Mouse (Mus musculus) thymus, adult 18-20 months (tissue): Measurements from ENCODE around the gene B4galnt2.
"Not testable (repeated sequence)": the region's sequence is repeated elsewhere in the genome, so short reads cannot be mapped to it uniquely, and the experiment has no call there.

Source experiments
- DNase-seq, 2 experiments: peaks; one replicate each; pipeline ENCODE4 v3.0.0; 2022; ENCODE audit warnings: mixed read lengths in 2 of 2

B4galnt2 gene

DNA sequence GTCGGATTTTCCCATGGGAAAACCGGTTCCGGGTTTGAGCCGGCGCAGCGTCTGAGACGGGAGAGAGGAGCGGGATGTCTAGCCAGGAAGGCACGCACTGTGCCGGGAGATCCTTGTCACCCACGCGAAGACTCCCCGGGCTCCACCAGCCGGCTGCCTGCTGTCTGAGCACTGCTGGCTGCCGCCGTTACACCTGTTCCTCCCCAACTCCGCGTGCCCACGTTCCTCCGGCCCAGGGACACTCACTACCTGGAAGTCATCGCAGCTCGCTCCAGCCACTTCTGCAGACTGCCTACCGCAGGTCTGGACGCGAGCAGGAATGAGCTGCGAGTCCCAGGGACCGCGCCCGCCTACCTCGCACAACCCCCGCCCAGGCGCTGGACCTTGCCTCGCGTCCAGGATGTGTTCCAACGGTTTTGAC is at the start of gene B4galnt2:
Gene B4galnt2 (minus strand): TSS at position 321 of the 421 bp plus-strand sequence.
- no peak for DNase-seq

DNA sequence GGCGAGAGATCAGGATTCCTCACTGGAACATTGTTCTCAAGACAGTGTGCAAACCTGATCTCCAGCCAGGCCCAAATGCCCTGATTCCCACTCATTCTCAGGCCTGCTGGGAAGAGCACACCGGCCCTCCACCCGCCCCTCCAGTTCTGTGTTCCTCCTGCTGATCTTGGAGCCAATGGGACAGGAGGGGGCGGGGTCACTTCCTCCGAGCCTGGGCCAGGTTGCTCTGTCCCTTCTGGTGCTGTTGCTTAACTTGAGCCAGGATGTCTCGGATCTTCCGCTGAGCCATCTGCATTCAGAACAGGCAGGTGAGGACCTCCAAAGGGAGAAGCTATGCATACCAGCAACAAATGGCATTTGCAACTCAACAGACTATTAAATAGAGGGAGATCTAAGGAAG is 48.6 kb upstream of the B4galnt2 start:
- no peak for DNase-seq

DNA sequence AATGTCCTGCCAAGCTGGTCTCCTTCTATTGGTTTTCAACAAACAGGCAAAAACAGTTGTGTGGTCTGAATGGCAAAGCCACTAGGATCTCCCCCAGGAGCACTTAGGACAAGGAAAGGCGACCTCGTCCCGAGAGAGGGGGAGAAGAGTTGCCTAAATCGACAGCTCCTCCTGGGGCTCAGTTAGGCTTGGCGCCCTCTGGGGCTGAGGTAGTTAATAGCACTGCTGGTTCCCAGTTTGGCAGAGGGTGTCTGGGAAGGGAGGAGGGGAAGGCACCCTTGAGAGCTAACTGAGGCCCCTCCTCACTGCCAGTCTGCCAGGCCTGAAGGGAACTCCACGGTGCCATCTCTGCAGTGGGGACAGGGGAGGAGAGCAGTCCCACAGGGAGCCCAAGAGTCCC is 44.5 kb upstream of the B4galnt2 start:
- no peak for DNase-seq

DNA sequence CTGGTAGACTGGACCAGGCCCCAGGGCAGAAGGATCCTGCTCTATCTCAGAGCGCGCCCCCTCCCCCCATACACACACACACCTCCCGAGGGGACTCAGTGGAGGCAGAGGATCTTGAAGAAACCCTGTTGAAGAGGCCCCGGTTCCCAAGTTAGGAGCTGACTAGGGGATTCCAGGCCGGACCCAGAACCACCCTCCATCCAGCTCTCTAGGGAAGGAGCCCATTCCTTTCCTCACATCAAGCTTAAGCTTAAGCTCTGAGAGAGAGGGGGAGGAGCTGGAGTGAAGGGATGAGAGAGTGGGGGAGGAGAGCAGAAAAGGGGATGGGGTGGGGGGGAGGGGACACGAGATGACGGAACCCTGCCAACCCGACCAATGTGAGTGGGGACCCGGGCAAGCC is 43.6 kb upstream of the B4galnt2 start:
- DNase-seq = no peak

- DNase-seq = no peak
These were observed 42.7 kb upstream of the B4galnt2 start for GRCm38 (mm10) chr11:95957407-95957806.

DNA sequence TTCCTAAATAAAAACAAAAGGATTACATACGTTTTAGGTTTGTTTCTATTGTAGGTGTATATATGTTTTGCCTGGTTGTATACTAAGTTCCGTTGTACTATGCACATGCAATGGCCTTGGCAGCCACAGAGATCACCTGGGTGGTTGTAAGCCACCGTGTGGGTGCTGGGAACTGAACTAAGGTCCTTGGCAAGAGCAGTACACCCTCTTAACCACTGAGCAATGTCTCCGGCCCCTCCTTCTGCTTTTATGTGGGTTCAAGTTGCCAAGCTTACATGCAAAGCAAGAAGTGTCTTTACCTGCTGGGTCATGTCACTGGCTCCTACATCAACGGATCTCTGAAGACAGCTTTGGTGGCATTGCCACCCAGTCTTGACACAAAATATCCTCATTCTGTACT is 38.6 kb upstream of the B4galnt2 start:
- DNase-seq = no peak

GRCm38 (mm10) chr11:95945838-95946472 is 31.3 kb upstream of the B4galnt2 start:
- DNase-seq = no peak

- DNase-seq = no peak
These were observed 25.3 kb upstream of the B4galnt2 start for GRCm38 (mm10) chr11:95939828-95940507.

- no peak for DNase-seq
These were observed 21.7 kb upstream of the B4galnt2 start for GRCm38 (mm10) chr11:95936409-95936808.

GRCm38 (mm10) chr11:95932168-95932567 is 17.5 kb upstream of the B4galnt2 start:
- not testable (repeated sequence) for DNase-seq

- no peak for DNase-seq
These were observed 11.7 kb upstream of the B4galnt2 start for GRCm38 (mm10) chr11:95926398-95926797.

DNA sequence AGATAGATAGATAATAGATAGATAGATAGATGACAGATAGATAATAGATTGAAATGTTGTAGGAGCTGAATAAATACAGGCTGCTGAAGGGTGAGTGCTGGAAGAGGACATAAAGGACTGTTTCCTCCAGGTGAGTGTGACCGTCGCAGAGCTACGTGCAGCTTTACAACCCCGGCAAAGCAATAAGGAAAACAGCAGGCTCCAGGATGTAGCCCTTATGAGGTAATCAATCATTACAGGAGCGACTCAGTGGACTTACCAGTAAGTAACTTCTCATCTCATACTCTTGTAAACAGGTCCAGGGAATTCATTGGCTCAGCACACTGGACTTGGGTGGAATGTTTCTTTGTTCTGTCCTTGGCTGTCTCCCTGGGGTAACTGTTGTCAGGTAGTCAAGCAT is 11.3 kb upstream of the B4galnt2 start:
- no peak for DNase-seq

DNA sequence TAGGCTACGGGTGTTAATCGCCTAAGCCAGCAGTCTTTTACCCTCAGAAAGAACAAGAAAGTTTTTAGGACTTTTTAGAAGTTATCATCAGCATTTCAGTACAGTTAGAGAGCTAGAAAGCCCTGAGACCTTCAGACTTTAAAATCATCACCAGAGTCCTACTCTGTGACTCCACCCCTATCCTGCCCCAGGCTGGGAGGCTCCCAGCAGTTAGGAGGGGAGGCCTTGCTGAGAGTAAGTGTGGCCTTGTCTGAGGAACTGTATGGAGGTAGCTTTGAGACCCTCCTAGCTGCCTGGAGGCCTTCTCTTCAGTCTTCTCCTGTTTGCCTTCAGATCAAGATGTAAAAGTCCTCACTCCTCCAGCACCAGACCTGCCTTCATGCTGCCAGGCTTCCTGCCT is 9.5 kb upstream of the B4galnt2 start:
- DNase-seq = no peak

- DNase-seq = not testable (repeated sequence)
These were observed 8.8 kb upstream of the B4galnt2 start for GRCm38 (mm10) chr11:95923477-95923876.

- no peak for DNase-seq
These were observed 7.4 kb upstream of the B4galnt2 start for GRCm38 (mm10) chr11:95921991-95922621.

- DNase-seq = no peak
These were observed 1.7 kb upstream of the B4galnt2 start for GRCm38 (mm10) chr11:95916426-95916825.

DNA sequence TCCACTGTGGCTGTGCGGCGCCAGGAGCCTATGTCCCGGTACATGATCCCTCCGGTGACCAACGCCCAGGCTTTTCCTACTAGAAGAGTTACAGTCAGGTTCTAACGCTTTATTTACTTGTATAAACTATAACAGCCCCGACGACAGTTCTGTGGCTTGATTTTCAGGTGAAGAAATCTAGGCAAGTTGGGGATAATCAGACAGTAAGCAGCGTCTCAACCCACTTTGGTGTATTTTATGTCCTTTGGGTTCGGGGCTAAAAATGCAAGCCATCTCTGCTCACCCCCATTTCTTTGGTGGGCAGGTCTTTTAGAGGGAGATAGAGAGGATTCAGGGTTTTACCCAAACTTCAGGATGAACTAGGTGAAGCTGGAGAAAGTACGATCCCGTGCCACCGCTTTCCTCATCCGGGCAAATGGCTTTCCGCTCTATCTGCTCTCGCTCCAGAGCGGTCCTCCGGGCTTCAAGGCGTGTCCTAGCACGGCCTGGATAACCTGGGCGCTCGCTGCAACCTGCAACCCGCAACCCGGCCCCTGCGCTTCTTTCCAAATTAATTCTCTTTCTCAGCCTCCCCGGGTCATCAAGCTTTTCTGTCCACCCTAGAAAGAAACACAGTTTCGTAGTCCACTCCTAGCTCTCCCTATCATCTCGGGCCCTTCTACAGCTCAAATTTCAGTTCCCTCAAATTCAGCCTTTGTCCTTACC is 467 bp upstream of the B4galnt2 start:
- DNase-seq = no peak

DNA sequence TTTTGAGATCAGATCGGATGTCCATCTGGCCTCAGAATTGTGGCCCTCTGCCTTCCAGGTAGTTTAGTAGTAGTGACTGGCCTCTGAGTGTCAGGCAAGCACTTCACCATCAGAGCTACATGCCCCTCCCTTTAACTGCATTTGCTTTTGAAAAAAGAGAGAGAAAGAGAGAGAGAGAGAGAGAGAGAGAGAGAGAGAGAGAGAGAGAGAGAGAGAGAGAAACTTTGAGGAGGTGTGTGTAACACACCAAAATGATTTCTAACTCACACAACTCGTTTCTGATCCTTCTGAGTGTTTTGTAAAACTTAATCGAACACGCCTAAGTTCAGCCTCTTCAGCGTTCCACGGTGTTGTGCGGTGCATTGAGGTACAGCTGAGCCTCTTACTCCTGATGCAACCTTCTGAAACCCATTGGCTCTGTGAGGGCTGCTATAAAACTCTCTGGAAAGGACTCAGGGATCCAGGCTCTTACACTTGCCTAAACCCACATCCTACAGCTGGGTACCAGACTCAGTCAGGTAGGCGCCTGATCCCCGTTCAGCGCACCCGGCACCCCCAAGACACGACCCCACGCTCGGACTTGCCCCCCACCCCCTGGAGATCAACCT is 628 bp downstream of the B4galnt2 start:
- DNase-seq = no peak

GRCm38 (mm10) chr11:95911579-95911978 is 3.1 kb downstream of the B4galnt2 start:
- no peak for DNase-seq

GRCm38 (mm10) chr11:95907805-95908524 is 6.7 kb downstream of the B4galnt2 start:
- DNase-seq = no peak

- DNase-seq = no peak
These were observed 10.4 kb downstream of the B4galnt2 start for GRCm38 (mm10) chr11:95904290-95904689.

DNA sequence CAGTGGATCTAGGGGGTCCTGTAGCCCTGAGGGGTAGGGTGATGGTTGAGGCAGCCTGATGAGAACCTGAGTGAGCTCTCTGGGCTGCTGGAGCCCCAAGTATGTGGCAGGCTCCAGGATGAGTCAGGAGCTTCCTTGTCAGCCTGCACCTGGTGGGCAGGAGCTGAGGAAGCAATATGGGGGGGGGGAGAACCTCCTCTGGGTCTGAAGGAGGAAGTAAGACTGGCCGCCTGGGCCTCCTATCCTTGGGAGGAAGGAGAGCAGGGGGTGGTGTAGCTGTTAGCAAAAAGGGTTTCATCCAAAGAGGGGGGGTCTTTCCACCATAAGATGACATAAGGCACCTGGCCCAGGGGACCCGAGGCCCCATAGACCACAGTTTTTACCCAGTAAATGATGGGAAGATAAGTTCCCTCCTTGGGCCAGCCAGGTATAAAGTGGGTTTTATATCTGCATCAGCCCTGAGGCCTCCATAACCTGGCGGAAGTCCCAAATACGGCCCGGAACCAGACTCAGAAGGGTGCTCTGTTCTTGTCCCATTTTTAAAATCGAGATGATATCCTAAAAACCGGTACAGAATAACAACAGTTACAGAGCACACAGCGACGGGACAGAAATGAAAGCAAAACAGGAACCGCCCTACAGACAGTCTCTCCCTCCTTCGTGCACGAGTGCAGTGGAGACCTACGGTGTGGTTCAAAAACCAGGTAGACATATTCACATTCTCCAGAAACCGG is 18.1 kb downstream of the B4galnt2 start:
- no peak for DNase-seq
